Mouse (Mus musculus) kidney, adult 9 months (tissue): ENCODE results near the gene Timm8b.

ENCODE experiments used
- DNase-seq: peaks from one replicate; pipeline ENCODE4 v3.0.0; 2022

Gene Timm8b

DNA sequence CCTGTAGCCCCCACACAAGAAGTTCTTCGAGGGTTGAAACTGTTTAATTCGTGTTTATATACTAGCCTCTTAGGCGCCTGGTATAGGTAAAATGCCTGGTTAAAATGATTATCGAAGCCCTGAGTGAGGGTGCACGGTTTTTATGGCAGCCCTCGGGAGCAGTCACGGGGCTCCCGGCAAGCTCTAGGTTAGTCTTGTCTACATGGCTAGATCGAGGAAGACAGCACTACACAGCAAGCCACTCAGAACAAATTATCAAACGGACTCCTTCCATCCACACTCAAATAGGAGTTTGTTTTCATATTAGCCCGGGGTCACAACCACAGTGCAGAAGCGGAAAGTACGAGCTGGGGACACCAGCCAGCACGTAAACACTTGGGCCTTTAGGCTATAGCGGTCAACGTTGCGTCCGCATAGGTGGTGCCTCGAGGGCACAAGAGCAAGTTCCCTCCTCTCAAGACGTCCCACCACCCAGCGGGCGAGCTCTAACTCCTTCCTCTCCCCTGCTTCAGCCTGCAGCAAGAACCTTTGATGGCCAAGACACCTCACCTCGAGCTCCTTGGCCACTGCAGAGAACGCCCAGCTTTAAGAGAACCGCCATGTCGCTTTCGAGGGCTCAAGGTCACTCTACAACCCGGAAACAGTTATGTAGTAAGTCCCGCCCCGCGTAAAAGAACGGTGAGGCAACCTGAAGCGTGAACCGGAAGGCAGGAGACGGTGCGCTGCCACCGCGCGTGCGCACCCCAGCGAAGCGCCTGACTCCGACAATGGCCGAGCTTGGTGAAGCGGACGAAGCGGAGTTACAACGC is at the start of gene Timm8b, which contains the start of gene Sdhd:
Gene Timm8b, plus strand, starts transcription at position 722 of the 809 bp plus-strand sequence.
Gene Sdhd, minus strand, starts transcription at position 624 of the 809 bp plus-strand sequence.
- peak; percentile 98 for DNase-seq

DNA sequence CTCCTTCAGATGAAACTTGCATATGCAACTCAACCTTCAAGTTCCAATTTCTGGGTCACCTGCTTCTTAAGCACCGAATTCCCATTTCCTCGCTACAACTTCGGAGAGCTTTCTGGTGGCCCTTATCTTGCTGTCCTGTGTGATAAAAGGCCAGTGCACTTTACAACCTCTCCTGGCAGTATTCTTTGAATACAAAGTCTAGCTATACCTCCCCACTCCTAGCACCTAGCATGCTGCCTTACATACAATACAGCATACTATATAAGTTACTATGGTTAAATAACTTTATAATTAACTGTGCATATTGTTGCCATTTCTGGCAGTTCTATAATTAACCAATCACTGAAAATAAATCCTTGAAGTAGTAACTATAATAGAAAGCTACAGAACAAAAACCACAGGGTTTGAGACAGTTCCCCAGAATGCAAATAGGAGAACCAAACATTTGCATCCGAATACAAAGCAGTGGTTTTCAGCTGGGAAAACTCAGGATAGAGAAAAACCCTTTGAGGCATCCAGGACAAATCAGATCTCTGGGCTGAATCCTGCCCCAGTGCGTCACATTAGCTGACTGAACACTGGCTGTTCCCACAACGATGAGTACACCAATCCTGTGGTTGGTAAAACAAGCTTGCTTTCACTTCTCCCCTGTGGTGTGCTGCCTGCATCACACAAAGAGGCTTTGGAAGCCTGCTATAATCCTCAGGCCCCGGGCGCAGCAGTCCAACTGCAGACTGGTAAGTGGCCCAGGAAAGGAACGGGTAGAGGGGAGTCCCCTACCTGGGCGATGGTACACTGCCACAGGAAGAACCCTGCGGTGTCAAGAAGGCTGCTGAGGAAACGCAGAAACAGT is 49.2 kb upstream of the Timm8b start, which contains the start of gene Il18:
Gene Il18, plus strand, starts transcription at position 587 of the 853 bp plus-strand sequence.
- peak; percentile 53 for DNase-seq

DNA sequence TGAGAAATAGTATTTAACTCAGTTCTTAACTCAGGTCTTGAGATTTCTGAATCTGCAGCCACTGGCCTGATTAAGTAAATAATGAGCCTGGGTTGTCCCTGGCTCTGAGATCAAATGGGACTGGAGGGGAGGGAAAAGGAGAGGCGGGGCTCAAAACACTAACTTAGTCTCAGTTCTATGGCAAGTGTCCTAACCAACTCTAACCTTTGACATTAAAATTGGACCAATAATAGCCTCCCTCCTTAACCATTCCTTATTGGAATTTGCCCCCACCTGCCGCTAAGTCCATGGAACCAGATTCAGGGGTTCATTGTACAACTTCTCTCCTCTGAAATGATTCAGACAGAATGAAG is 48.6 kb upstream of the Timm8b start, which contains the start of gene Bco2:
Gene Bco2, minus strand, starts transcription at position 88 of the 353 bp plus-strand sequence.
- DNase-seq: peak; percentile 89

DNA sequence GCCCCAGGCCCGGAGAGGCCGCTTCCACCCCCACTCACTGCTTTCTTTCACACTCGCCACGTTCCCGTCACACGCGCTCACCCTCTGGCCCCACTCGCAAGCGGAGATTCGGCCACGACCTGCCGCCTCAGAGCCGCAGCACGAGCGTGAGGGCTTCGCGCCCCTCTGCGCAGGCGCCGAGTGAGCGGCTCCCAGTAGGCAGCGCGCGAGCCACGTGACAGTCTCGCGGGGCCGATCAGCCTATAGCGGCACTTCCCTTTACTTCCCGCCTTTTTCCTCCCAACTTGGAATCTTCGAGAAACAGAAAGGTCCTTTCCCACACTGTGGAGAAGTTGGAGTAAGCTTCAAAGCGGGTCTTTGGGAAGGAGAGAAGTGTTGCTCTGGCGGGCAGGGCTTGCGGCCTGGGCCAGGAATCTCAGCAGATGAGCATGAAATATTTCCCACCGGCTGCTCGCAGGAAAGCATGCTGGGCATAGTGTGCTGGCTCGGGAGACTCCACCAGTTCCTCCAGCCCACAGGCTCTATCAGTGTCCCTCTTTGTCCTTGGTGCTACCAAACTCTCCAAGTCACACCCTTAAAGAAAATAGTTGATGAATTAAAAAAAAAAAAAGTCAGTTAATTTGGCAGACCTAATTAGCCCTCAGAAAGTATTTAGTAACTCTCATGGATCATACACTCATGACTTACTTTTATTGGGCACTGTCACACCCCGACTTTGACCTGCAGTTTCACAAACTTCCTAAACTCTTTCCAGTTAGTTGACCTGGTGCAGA is 42.4 kb upstream of the Timm8b start, which contains the start of gene Tex12:
Gene Tex12, minus strand, starts transcription at position 181 of the 773 bp plus-strand sequence.
- DNase-seq: peak; percentile 40

DNA sequence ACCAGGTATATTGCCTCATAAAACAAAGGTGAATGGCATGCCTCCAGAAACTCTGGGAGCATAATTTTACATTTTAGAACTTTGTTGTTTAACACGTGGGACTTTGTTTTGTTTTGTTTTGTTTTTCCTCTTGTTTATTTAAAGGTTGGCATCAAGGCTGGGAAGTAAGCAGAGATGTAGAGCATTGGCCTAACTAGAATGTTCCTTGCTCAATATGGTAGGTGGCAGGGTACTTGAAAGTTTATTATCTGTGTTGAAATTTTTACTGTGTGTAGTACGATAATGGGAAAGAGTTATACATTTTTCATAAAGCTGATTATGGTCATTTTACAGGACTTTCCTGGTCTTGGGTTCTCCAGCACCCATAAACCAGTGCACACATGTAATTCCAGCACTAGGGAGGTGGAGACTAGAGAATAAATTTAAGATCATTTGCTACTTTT is 41.8 kb upstream of the Timm8b start:
- DNase-seq: no peak

DNA sequence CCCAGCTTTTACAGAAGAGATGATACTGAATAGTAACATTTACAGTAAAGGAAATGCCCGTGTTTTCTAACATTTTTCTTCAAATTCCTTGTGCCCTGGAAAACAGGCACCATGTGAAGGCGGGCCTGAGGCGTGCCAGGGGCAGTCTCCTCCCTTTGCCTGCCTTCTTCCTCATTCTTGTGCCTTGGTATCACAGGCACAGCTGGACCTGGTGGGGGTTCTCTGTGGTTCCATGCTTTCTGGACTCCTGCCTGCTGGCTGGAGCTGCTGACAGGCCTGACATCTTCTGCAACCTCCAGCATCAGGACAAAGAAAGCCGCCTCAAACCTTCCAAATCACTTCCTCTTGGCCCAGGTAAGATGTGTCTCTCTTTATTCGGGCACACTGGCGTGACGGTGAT is 38.5 kb upstream of the Timm8b start:
- DNase-seq: no peak

DNA sequence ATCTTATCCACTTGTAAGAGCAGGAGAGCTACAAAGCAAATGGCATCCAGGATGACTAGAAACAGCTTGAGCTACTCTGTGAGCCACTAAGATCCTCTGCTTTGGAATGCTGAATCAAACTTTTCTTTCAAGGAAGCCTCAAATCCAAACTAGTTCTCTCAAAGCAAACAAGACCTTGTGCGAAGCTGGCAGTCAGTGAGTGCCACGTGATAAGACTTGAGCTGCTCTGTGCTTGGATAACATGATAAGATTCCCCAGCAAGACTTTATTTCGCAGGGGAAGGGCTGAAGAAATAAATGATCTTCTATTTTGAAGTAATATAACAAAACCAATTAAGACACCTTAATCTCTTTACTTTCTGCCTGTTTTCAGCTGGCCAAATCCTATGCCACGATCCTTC is 37.8 kb upstream of the Timm8b start:
- DNase-seq: no peak

DNA sequence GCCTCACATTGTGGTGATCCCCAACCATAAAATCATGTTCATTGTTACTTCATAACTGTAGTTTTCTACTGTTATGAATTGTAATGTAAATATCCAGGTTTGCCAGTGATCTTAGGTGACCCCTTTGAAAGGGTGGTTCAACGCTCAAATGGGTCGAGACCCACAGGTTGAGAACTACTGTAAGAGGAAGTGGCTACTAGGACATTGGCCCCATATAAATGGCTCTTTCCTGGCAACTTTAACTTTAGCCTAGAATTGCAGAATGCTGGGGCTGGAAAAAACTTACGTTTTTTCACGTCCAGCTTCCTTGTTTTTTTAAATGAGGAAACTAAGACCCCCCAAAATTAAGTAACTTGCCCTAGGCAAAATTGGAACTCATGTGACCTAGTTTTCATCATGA is 36.3 kb upstream of the Timm8b start:
- DNase-seq: no peak

DNA sequence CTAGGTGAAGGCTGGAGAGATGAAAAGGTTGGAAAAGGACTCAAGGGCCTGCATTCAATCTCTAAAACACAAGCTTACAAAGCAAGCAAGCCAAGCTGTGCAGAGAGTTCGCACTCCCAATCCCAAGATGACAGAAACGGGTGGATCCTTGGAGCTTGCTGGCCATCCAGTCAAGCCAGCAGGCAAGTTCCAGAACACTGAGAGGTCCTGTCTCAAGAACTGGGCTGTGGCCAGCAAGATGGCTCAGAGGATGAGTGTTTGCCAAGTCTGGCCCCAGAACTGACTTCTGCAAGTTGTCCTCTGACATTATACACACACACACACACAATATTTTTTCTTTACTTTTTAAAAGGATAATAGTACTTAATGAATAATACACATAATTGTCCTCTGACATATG is 35.8 kb upstream of the Timm8b start:
- no peak for DNase-seq

DNA sequence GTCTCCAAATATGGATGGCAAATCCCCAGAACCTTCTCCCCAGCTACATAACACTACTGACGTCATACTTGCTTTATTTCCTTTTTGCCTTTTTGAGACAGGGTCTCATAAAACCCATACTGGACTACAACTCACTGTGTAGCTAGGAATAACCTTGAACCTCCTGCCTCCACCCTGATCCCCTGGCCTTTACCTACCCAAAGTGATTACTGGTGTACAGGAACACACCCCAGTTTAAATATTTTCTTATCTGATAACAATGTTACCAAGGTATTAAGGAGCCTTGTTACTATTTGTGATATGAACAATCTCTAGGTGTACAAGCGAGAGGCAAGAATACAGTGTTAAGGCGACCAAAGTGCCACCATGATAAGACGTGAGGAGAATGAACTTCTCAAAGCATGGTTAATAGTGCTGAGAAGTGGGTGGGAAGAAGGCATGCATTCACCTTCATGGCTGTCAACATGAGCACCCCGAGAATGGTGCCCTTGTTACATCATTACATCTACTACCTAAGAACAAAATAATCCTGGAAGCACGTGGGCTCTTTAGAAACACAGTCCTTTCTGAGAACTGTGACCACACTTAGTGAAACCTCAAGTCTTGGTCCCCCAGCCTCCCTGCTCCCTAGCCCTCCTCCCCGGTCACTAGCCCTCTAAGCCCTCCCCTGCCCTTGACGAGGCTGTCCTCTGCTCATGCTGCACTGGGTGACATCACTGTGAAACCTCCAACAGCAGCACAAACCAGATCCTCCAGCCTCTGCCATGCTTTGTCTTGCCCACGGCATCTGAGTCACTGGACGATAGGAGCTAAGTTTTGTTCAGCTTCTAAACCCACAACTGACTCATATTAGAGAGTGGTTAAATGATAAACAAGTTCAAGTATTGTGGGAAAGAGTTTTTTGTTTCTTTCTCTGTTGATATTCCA is 33.8 kb upstream of the Timm8b start:
- no peak for DNase-seq

DNA sequence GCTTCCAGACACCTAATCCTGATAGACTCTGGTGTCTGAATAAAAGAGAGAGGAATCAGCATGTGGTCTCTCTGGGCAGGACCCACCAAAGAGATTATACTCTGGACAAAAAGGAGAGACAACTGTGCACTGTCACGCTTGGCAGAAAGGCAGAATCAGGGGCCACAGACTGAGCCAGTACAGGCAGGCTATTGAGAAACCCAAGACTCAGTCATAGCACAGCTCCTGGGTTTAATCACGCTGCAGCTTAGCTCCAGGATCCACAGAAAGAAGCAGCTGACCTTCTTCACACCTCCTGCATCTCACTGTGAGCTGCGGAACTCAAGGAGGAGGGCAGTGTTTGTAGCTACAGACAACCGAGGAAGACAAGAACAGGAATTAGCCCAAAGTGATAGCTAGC is 23.3 kb upstream of the Timm8b start:
- DNase-seq: no peak

DNA sequence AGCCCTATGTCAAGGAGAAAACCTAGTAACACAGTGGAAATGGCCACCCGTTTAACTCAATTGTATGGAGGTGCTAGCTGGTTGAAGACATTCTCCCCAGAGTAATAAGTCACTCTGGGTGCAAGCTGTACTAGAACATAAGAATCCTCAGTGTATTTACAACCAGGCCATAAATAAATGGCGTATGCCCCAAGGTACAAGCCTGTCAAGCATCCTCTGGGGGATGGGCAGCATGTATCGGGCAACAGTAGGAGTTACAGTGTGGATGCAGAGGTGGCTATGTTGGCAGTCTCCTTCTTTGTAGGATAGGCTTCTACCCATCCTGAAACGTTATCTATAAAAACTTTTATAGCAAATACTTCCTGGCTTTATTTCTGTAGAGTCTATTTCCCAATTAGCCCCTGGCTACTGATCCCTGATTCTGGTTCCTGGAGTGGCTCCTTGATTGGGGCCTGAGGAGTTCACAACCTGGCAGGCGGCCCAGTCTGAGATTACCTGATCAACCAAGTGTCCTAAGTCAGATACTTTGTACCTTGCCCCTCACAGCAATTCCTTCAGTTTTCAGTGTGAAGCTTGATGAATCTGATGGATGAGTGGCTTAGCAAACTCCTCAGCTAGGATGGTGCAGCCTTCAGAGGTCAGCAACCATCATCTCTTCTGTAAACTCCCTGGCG is 18.4 kb upstream of the Timm8b start:
- DNase-seq: peak; percentile 91

DNA sequence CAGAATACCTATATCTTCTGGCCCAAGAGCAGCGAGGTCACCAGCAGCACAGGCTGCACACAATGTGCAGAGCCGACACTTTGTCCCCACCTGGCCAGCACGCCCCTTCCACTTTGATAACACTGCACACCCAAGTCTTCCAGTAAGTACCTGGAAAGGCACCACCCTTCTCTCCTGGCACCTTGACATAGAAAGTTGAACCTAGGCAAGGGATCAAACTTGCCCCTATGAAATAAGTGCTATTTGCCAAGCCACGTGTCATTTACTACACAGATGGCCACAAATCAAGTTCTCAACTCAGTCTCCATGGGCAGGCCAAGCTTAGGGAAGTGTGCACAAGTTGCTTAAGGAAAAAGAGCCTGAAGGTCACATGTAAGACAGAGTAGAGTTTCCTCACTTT is 16.8 kb upstream of the Timm8b start:
- no peak for DNase-seq

DNA sequence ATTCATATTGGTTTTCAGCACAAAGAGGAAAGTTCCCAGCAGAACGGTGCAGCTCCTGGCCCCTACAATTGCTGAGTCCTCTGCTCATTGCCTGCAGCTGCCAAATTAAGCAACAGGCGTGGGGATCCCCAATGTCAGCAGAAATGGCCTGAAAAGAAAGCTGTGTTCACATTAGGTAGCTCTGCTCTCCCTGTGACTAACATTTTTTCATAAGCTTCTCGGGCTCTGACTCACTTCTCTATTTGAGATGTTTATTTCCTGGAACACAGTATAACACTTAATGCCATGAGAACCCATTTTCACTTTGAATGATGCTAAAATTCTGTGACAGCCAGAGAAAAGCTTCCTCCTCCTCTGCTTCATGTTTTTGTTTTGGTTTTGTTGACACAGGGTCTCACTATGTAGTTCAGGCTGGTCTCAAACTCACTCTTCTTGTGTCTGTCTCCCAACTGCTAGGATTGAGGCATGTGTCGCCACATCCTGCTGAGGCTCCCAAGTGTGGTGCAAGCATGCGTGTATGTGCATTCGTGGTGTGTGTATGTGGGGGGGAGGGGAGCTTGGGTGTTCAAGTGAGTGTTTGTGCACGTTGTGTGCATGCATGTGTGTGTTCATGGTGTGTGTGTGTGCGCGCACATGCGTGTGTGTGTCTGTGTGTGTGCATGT is 12.7 kb upstream of the Timm8b start:
- DNase-seq: no peak

DNA sequence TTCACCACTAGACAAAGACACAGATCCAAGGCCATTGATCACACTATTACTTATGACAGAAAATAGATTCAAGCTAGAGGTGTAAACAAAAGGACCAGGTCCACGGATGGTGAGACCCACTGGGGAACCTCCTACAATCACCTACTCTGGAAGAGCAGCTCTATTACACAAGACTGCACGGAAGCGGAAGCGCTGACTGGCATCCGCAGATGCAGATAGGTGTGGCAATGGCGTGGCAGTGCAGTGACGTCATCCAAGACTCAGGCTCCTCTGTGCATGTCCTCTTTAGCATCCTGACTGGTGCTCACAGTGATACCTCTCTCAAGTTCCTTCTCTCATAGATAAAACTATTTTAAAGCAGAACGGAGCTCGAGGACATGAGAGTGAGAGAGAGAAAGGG is 10.8 kb upstream of the Timm8b start:
- no peak for DNase-seq

DNA sequence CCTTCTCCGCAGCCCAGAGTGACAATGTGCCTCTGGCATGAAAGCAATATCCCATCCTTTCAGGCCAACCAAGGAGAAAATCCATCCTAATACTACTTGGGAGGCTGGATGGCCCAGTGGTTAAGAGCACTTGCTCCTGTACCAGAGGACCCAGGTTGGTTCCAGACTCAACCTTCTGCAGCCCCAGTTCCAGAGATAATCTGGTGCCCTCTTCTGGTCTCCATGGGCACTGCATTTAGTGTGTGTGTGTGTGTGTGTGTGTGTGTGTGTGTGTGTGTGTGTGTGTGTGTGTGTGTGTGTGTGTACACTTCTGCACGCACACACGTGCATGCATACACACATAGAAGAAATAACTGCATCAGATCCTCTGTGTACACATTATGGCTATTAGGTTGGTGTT is 10.2 kb upstream of the Timm8b start:
- DNase-seq: peak; percentile 40

DNA sequence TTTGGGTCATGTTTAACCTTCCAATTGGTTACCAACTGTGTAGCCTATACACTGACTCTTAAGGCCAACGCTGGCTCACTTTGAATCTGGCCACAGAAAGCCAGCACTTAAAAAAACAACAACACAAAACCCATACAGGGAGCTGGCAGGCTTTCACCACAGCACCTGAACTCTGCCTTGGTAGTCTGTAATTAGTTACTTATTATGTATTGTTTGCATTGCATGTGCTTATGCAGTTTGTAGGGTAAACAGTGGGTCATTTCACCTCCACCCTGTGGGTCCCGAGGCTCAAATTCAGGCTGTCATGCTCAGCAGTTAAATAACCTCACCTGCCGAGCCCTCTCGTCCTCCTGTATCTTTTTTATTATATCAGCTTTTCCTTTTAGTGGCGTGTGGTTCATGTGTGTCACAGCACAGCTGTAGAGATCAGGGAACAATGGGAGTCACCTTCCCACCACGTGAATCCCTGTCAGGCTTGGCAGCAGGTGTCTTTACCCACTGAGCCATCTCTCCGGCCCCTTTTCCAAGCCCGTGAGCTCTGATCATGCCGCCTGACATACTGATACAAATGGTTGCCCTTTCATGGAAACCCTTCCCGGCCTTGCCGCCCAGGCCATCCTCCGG is 8.8 kb upstream of the Timm8b start:
- DNase-seq: peak; percentile 61

DNA sequence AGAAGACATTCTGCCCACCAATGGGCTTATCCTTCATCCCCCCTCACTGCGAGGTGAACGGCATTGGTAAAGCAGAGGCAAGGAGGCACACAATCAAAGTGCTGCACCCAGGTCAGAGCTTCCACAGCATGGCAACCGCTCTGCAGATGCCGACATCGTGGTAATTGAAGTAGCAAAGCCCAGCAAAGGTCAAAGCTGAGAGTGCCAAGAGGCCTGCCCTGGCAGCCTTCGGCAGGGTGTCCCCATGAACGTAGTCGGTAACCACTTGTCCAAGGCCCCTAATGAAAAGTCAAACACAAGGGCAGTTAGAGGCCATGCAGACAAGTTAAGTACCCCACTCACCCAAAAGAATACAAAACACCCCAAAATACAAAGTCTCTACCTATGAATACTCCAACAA is 6.7 kb upstream of the Timm8b start:
- no peak for DNase-seq

DNA sequence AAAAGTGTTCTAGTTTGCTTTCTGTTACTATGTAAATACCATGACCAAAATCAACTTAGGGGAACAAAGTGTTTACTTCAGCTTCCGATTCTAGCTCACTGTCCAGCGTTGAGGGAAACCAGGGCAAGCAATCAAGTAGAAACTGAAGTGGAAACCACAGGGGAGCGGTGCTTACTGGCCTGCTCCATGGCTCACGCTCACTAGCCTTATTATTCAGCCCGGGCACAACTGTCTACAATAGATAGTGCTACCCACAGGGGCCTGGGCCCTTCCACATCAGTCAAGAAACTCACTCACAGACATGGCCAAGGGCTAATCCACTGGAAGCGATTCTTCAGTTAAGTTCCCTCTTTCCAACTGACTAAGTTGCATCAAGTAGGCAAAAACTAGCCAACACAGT is 2.2 kb upstream of the Timm8b start:
- DNase-seq: no peak
